ENCODE assay signal across 7 mouse cellular contexts in genomic region chr5:30072825-30073821, GRCm38 (mm10). TPM values are rescaled to one million over a fixed set of nuclear protein-coding genes. Genes with fewer than 3 reads are reported as not detected.
A peak's percentile ranks its signal among the peaks of the same experiment; 100 is the strongest.
DNase-seq lines count a peak whose midpoint lies in the region; ATAC-seq and TF ChIP-seq lines count a peak whose summit lies in the region.

Tyms (minus strand) TSS chr5:30073617.

- peak; percentile 69 for DNase-seq in adrenal gland, adult 8-10 months
- DNase-seq in embryo, embryonic 11.5 days (ENCODE audit: low read depth, low spot score): peak; percentile 76
- peak; percentile 61 to 82 for DNase-seq in gastrocnemius, postnatal 4 days (ENCODE audit: low spot score in 2 of 2)
- peak; percentile 62 to 64 for DNase-seq in left cerebral cortex, postnatal 36 days (ENCODE audit: low spot score in 2 of 2)
- peak; percentile 97 for DNase-seq in midbrain, embryonic 11.5 days (ENCODE audit: low spot score, missing footprints)

- peaks cover 7% of the 10 kb centered on the region; the same call in 1 of the 2 replicates for H3K36me3 ChIP-seq in intestine, embryonic 16.5 days (ENCODE audit: control insufficient read depth, insufficient read depth, low read length)
- H3K36me3 ChIP-seq in midbrain, embryonic 11.5 days (ENCODE audit: control insufficient read depth, insufficient read depth, low read length): peaks cover 8% of the 10 kb centered on the region; the same call in 1 of the 2 replicates
- H3K36me3 ChIP-seq in small intestine, adult 2 months (ENCODE audit: control insufficient read depth, insufficient read depth, low read length): peaks cover 7% of the 10 kb centered on the region

- TF ChIP-seq CTCF in small intestine, adult 2 months (IDR thresholded peaks at IDR 0.05; ENCODE audit: extremely low read depth, insufficient read length, insufficient replicate concordance, low read depth, low read length): no peak

- peak within 1 kb of the TSS; percentile 88 for H3K9ac ChIP-seq in intestine, embryonic 16.5 days (ENCODE audit: low read depth, low read length)
- H3K9ac ChIP-seq in midbrain, embryonic 11.5 days (ENCODE audit: low read length): peak within 1 kb of the TSS; percentile 84

- TF ChIP-seq POLR2A in small intestine, adult 2 months (IDR thresholded peaks at IDR 0.05; ENCODE audit: low read depth, low read length): no peak; the same call in 1 of the 2 replicates

- H3K4me3 ChIP-seq in intestine, embryonic 16.5 days (ENCODE audit: low read length): peak within 1 kb of the TSS; percentile 88
- H3K4me3 ChIP-seq in midbrain, embryonic 11.5 days (ENCODE audit: low read depth, low read length): peak within 1 kb of the TSS; percentile 69
- peak within 1 kb of the TSS; percentile 93 for H3K4me3 ChIP-seq in small intestine, adult 2 months (ENCODE audit: low read depth, low read length)

- WGBS in intestine, embryonic 16.5 days: under 1% methylated on average over 45 of the region's 45 CpGs
- 2% methylated on average over 44 of the region's 45 CpGs for WGBS in midbrain, embryonic 11.5 days
- 1% methylated on average over 45 of the region's 45 CpGs for whole genome bisulfite sequencing in small intestine, adult 2 months

- intact Hi-C loops in left cerebral cortex, postnatal 36 days (cut with DNase I): no loop called here

- no peaks in the 10 kb centered on the region for H3K9me3 ChIP-seq in intestine, embryonic 16.5 days (ENCODE audit: control insufficient read depth, low read length)
- H3K9me3 ChIP-seq in midbrain, embryonic 11.5 days (ENCODE audit: control insufficient read depth, low read length): no peaks in the 10 kb centered on the region

- ATAC-seq in intestine, embryonic 16.5 days: peak; percentile 96
- ATAC-seq in midbrain, embryonic 11.5 days (ENCODE audit: low FRiP score): peak; percentile 90

- H3K27ac ChIP-seq in intestine, embryonic 16.5 days (ENCODE audit: low read length): peak within 1 kb of the TSS; percentile 88
- peak within 1 kb of the TSS; percentile 52; the same call in 1 of the 2 replicates for H3K27ac ChIP-seq in midbrain, embryonic 11.5 days (ENCODE audit: low read depth, low read length)
- peak within 1 kb of the TSS; percentile 48; the same call in 1 of the 2 replicates for H3K27ac ChIP-seq in small intestine, adult 2 months (ENCODE audit: insufficient read depth, low read depth, low read length)

- peak within 1 kb of the TSS; percentile 81 for H3K4me2 ChIP-seq in intestine, embryonic 16.5 days (ENCODE audit: low read depth, low read length)
- H3K4me2 ChIP-seq in midbrain, embryonic 11.5 days: peak within 1 kb of the TSS; percentile 77

- H3K4me1 ChIP-seq in intestine, embryonic 16.5 days (ENCODE audit: control insufficient read depth, insufficient read depth, low read length): peaks cover 12% of the 10 kb centered on the region
- peaks cover 3% of the 10 kb centered on the region; the same call in 1 of the 2 replicates for H3K4me1 ChIP-seq in midbrain, embryonic 11.5 days (ENCODE audit: control insufficient read depth, insufficient read depth, low read length)
- no peaks in the 10 kb centered on the region for H3K4me1 ChIP-seq in small intestine, adult 2 months (ENCODE audit: control insufficient read depth, insufficient read depth, insufficient read length, low read length)

- H3K27me3 ChIP-seq in intestine, embryonic 16.5 days (replicated peaks; ENCODE audit: control insufficient read depth, insufficient read depth, low read length): no peaks in the 10 kb centered on the region
- H3K27me3 ChIP-seq in midbrain, embryonic 11.5 days (ENCODE audit: control insufficient read depth, insufficient read depth, low read length): no peaks in the 10 kb centered on the region
- no peaks in the 10 kb centered on the region for H3K27me3 ChIP-seq in small intestine, adult 2 months (ENCODE audit: control insufficient read depth, insufficient read depth, low read length)

RNA-seq across cellular contexts. Expression of gene Tyms, which starts in this region (rescaled TPM):
- 10 to 100 TPM; 12.9 to 19.7 (median 18.0) TPM for total RNA-seq in adrenal gland, adult 8-10 months (2022)
- total RNA-seq in gastrocnemius, postnatal 4 days (2021): 10 to 100 TPM; 40.8 to 41.2 TPM
- polyA plus RNA-seq in intestine, embryonic 16.5 days (2015; fragmentation: Nextera tagmentation; extraction: Ambion mirVana): 224 and 260 TPM in 2 replicates
- total RNA-seq in left cerebral cortex, postnatal 36 days (2021): 1 to 10 TPM; 4.3 to 5.2 TPM
- polyA plus RNA-seq in midbrain, embryonic 11.5 days (2014; fragmentation: Nextera tagmentation; extraction: Ambion mirVana): 268 and 278 TPM in 2 replicates
- polyA plus RNA-seq in small intestine, adult 2 months (2012; rRNA removed): 11.5 and 27.8 TPM in 2 replicates

Comparison
In these comparisons a context has a peak if more than half of its experiments do, and no peak if none do; other contexts are left out.
1. Peak in every context shown above with its lines: DNase-seq, ATAC-seq, H3K4me3 ChIP-seq and H3K27ac ChIP-seq.